Mouse (Mus musculus) spleen, adult 18-20 months (tissue): ENCODE data around the gene Gp9.

Source experiments
- DNase-seq, 2 experiments: peaks; one replicate each; pipeline ENCODE4 v3.0.0; 2022; ENCODE audit warnings: mixed read lengths in 2 of 2

The Gp9 gene

GRCm38 (mm10) chr6:87788266-87788895 lies 10.5 kb downstream of the Gp9 start:
- no peak for DNase-seq

GRCm38 (mm10) chr6:87788896-87789587 lies 11.2 kb downstream of the Gp9 start:
- no peak for DNase-seq

GRCm38 (mm10) chr6:87789791-87790190 lies 11.9 kb downstream of the Gp9 start:
- no peak for DNase-seq

- DNase-seq, result peak in 1 of 2 experiments; percentile 30
Observed at GRCm38 (mm10) chr6:87790779-87791480, 13.1 kb downstream of the Gp9 start.

GRCm38 (mm10) chr6:87791826-87792225 lies 14.0 kb downstream of the Gp9 start:
- DNase-seq, result no peak

GRCm38 (mm10) chr6:87793821-87794510 lies 16.1 kb downstream of the Gp9 start:
- DNase-seq, result no peak

GRCm38 (mm10) chr6:87795385-87796150 lies 17.7 kb downstream of the Gp9 start:
- DNase-seq, result no peak

GRCm38 (mm10) chr6:87796251-87796880 lies 18.5 kb downstream of the Gp9 start:
- no peak for DNase-seq

GRCm38 (mm10) chr6:87797321-87797720 lies 19.4 kb downstream of the Gp9 start:
- no peak for DNase-seq

- no peak for DNase-seq
Observed at GRCm38 (mm10) chr6:87799576-87799975, 21.7 kb downstream of the Gp9 start.

GRCm38 (mm10) chr6:87802462-87802861 lies 24.6 kb downstream of the Gp9 start:
- no peak for DNase-seq

GRCm38 (mm10) chr6:87804036-87804435 lies 26.2 kb downstream of the Gp9 start:
- no peak for DNase-seq

- no peak for DNase-seq
Observed at GRCm38 (mm10) chr6:87804886-87805285, 27.0 kb downstream of the Gp9 start.

GRCm38 (mm10) chr6:87805448-87805847 lies 27.6 kb downstream of the Gp9 start:
- DNase-seq, result no peak

- no peak for DNase-seq
Observed at GRCm38 (mm10) chr6:87806028-87806427, 28.2 kb downstream of the Gp9 start.

GRCm38 (mm10) chr6:87806857-87807256 lies 29.0 kb downstream of the Gp9 start:
- no peak for DNase-seq

- DNase-seq, result no peak
Observed at GRCm38 (mm10) chr6:87807735-87808440, 30.0 kb downstream of the Gp9 start.

GRCm38 (mm10) chr6:87808521-87808920 lies 30.6 kb downstream of the Gp9 start:
- no peak for DNase-seq

- no peak for DNase-seq
Observed at GRCm38 (mm10) chr6:87809144-87809543, 31.3 kb downstream of the Gp9 start.

GRCm38 (mm10) chr6:87809651-87810161 lies 31.8 kb downstream of the Gp9 start:
- DNase-seq, result no peak

GRCm38 (mm10) chr6:87810311-87810710 lies 32.4 kb downstream of the Gp9 start:
- no peak for DNase-seq
